Mouse (Mus musculus) stomach, postnatal 0 days (tissue): ENCODE results near the gene 0610010K14Rik. TPM values are rescaled to one million over a fixed set of nuclear protein-coding genes. Genes with fewer than 3 reads are reported as not detected.

Source experiments
- ATAC-seq: fragments of 200-750 bp; cut with Nextera tagmentation; 2 replicates; pipeline ENCODE4 v1.8.0; 2017; ENCODE audit not compliant: low FRiP score, low TSS enrichment
- DNase-seq: peaks from one replicate; pipeline ENCODE4 v3.0.0-alpha.2; 2016; ENCODE audit warnings: low spot score
- H3K27ac ChIP-seq: fragments of 300-500 bp; sonication (generic); replicated peaks from 2 replicates; pipeline ENCODE4 v1.5.1; 2014; ENCODE audit warnings: mild to moderate bottlenecking, control low read depth
- H3K27me3 ChIP-seq: fragments of 300-500 bp; sonication (generic); 2 replicates; pipeline ENCODE4 v1.6.1; 2014; ENCODE audit warnings: low read length; ENCODE audit not compliant: control insufficient read depth, insufficient read depth
- H3K36me3 ChIP-seq: fragments of 300-500 bp; sonication (generic); 2 replicates; pipeline ENCODE4 v1.6.1; 2014; ENCODE audit warnings: low read length, mixed read lengths; ENCODE audit not compliant: control insufficient read depth, insufficient read depth
- H3K4me1 ChIP-seq: fragments of 300-500 bp; sonication (generic); replicated peaks from 2 replicates; pipeline ENCODE4 v1.6.1; 2014; ENCODE audit warnings: antibody characterized with exemption; ENCODE audit not compliant: control insufficient read depth, insufficient read depth
- H3K4me2 ChIP-seq: fragments of 300-500 bp; sonication (generic); replicated peaks from 2 replicates; pipeline ENCODE4 v1.6.1; 2014; ENCODE audit warnings: low read depth, mild to moderate bottlenecking, control low read depth, moderate library complexity
- H3K4me3 ChIP-seq: fragments of 300-500 bp; sonication (generic); 2 replicates; pipeline ENCODE4 v1.5.1; 2014; ENCODE audit warnings: low read depth, low read length, control low read depth
- H3K9ac ChIP-seq: fragments of 300-500 bp; sonication (generic); 2 replicates; pipeline ENCODE4 v1.6.1; 2014; ENCODE audit warnings: mild to moderate bottlenecking, low read length, control low read depth, mixed read lengths
- H3K9me3 ChIP-seq: fragments of 300-500 bp; sonication (generic); 2 replicates; pipeline ENCODE4 v1.6.1; 2016; ENCODE audit warnings: low read length; ENCODE audit not compliant: control insufficient read depth
- CTCF ChIP-seq: IDR thresholded peaks from 2 replicates; pipeline ENCODE4 v1.5.1; 2016; ENCODE audit warnings: antibody characterized with exemption, low read depth, mild to moderate bottlenecking, moderate library complexity
- EP300 ChIP-seq: optimal IDR thresholded peaks from 2 replicates; pipeline ENCODE3; 2016; ENCODE audit warnings: antibody characterized with exemption
- WGBS: fragments of 180-500 bp; shearing (Covaris S2); extraction: QIAGEN DNeasy Blood & Tissue Kit; methylation state at CpG from one replicate; pipeline ENCODE4 v1.1.7; 2014; 5-methylcytosine and 5-hydroxymethylcytosine counted together
- polyA plus RNA-seq: library from polyadenylated mRNA; unstranded; fragments of >200 nt; fragmentation: Nextera tagmentation; extraction: Ambion mirVana; gene quantifications from 2 replicates; pipeline ENCODE4 v1.2.1, GENCODE M21; 2015

Gene 0610010K14Rik
- 81.0 and 83.6 TPM in 2 replicates for polyA plus RNA-seq

- Histone ChIP-seq H3K36me3 (no peaks in the 10 kb centered on the region), H3K4me3 (peak within 1 kb of the TSS; percentile 93), H3K4me1 (peaks cover 4% of the 10 kb centered on the region; the same call in 1 of the 2 replicates), H3K4me2 (peak within 1 kb of the TSS; percentile 90), H3K27ac (peak within 1 kb of the TSS; percentile 96), H3K9ac (peak within 1 kb of the TSS; percentile 94), H3K9me3 (no peaks in the 10 kb centered on the region), H3K27me3 (no peaks in the 10 kb centered on the region)
- 1% methylated on average over 55 of the region's 70 CpGs for WGBS
- DNase-seq, result peak; percentile 98
- peak; percentile 94 for ATAC-seq
- TF ChIP-seq CTCF (peak; percentile 77), EP300 (no peak)
These were observed at the start of gene 0610010K14Rik for GRCm38 (mm10) chr11:70237457-70238167. Gene 0610010K14Rik, minus strand, starts transcription at chr11:70237914.

- Histone ChIP-seq H3K9me3 (no peaks in the 10 kb centered on the region), H3K27me3 (no peaks in the 10 kb centered on the region), H3K4me3 (no peak overlapping the region), H3K4me1 (no peaks in the 10 kb centered on the region), H3K9ac (no peak overlapping the region), H3K4me2 (no peak overlapping the region), H3K27ac (no peak overlapping the region), H3K36me3 (no peaks in the 10 kb centered on the region)
- no peak for DNase-seq
- ATAC-seq, result no peak
- no peak for TF ChIP-seq EP300
- TF ChIP-seq CTCF, result no peak
- 73% methylated on average over 5 of the region's 5 CpGs for WGBS
These were observed 48.0 kb upstream of the 0610010K14Rik start for GRCm38 (mm10) chr11:70285686-70286085.

DNA sequence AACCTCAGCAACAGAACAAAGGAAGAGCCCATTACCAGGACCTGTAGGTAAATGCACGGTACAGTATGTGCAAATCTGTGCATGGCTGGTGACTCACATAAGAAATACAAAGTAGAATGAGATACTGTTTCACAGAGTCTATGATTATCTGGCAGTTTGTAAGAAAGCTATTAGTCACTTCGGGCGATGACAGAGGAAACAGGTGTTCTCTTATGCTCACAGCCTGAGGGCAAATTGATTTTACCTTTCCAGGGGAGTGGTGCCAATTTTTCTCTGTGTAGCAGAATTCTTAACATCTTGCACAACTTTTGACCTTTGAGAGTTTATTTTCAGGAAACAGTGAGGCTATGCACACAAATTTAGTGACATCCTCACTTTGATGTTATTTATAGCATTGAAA is 47.0 kb upstream of the 0610010K14Rik start:
- TF ChIP-seq CTCF (no peak), EP300 (no peak)
- DNase-seq (no peak), ATAC-seq (peak; percentile 93)
- H3K4me1 ChIP-seq, result no peaks in the 10 kb centered on the region
- no peaks in the 10 kb centered on the region for H3K9me3 ChIP-seq
- no peaks in the 10 kb centered on the region for H3K36me3 ChIP-seq
- no peak overlapping the region for H3K9ac ChIP-seq
- H3K4me3 ChIP-seq, result no peak overlapping the region
- H3K27ac ChIP-seq, result no peak overlapping the region
- WGBS, result 33% methylated on average over 3 of the region's 3 CpGs
- no peak overlapping the region for H3K4me2 ChIP-seq
- H3K27me3 ChIP-seq, result no peaks in the 10 kb centered on the region

GRCm38 (mm10) chr11:70283666-70284065 is 46.0 kb upstream of the 0610010K14Rik start:
- H3K27me3 ChIP-seq, result no peaks in the 10 kb centered on the region
- H3K9ac ChIP-seq, result no peak overlapping the region
- ATAC-seq, result no peak
- TF ChIP-seq EP300, result no peak
- no peaks in the 10 kb centered on the region for H3K4me1 ChIP-seq
- no peaks in the 10 kb centered on the region for H3K9me3 ChIP-seq
- H3K36me3 ChIP-seq, result no peaks in the 10 kb centered on the region
- H3K4me2 ChIP-seq, result no peak overlapping the region
- 56% methylated on average over 4 of the region's 4 CpGs for WGBS
- no peak overlapping the region for H3K4me3 ChIP-seq
- no peak for DNase-seq
- no peak overlapping the region for H3K27ac ChIP-seq

- Histone ChIP-seq H3K27me3 (no peaks in the 10 kb centered on the region), H3K27ac (no peak overlapping the region), H3K4me2 (no peak overlapping the region), H3K9ac (no peak overlapping the region), H3K9me3 (no peaks in the 10 kb centered on the region), H3K4me3 (no peak overlapping the region), H3K36me3 (no peaks in the 10 kb centered on the region), H3K4me1 (no peaks in the 10 kb centered on the region)
- TF ChIP-seq EP300 (no peak), CTCF (no peak)
- 60% methylated on average over 3 of the region's 3 CpGs for WGBS
- ATAC-seq (no peak), DNase-seq (no peak)
These were observed 42.7 kb upstream of the 0610010K14Rik start for GRCm38 (mm10) chr11:70280441-70280840.

DNA sequence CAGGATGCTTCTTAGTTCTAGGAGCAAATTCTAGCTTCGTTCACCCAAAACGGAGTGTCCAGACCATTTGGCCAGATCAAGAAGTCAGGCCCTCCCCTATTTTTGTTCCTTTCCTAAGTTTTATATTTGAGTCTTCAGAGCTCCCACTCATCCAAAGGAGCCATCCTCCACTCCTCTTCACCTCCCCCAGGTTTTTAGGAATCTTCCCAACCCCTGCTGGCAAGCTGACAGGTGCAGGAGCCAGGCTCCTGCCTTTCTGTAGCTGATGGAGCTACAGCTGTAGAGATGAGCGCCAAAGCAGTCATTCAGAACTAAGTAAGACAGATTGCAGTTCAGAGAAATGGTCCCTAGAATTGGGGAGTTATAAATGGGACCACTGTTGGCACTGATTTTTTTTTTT is 41.2 kb upstream of the 0610010K14Rik start:
- H3K4me2 ChIP-seq, result no peak overlapping the region
- WGBS, result 82% methylated on average over 3 of the region's 3 CpGs
- no peak for ATAC-seq
- H3K9ac ChIP-seq, result no peak overlapping the region
- H3K27ac ChIP-seq, result no peak overlapping the region
- H3K4me1 ChIP-seq, result no peaks in the 10 kb centered on the region
- DNase-seq, result no peak
- no peaks in the 10 kb centered on the region for H3K36me3 ChIP-seq
- no peak for TF ChIP-seq EP300
- no peak for TF ChIP-seq CTCF
- H3K27me3 ChIP-seq, result no peaks in the 10 kb centered on the region
- H3K4me3 ChIP-seq, result no peak overlapping the region
- no peaks in the 10 kb centered on the region for H3K9me3 ChIP-seq
